Mouse (Mus musculus) CH12.LX (cell line): ENCODE measurements at regions not wholly inside any gene's neighbourhood (a gene's known extent, or its start where the extent isn't known, plus 50 kb on each side); places are given as distances from the start of the nearest gene placed in this dataset.

Source experiments
- DNase-seq: peaks from one replicate; pipeline ENCODE4 v3.0.0-alpha.2; 2013; ENCODE audit errors: extremely low read depth
- H3K27ac ChIP-seq: 2 replicates; pipeline ENCODE4 v1.5.1; 2012; ENCODE audit warnings: low read depth, mild to moderate bottlenecking, control low read depth, moderate library complexity; ENCODE audit not compliant: insufficient read depth
- H3K27me3 ChIP-seq: replicated peaks from 2 replicates; pipeline ENCODE3; 2012; ENCODE audit warnings: inconsistent platforms
- H3K36me3 ChIP-seq, 2 experiments: replicated peaks in 1 of 2; 2 replicates each; pipeline versions ENCODE3 to v1.6.1; 2012; ENCODE audit warnings: inconsistent platforms in 1 of 2, low read length in 1 of 2, mild to moderate bottlenecking in 1 of 2, mixed read lengths in 1 of 2, moderate library complexity in 1 of 2; ENCODE audit not compliant: control insufficient read depth in 1 of 2, insufficient read depth in 1 of 2
- H3K4me1 ChIP-seq, 2 experiments: 2 replicates each; pipeline ENCODE4 v1.6.1; 2012; ENCODE audit warnings: inconsistent platforms in 1 of 2, moderate library complexity in 1 of 2; ENCODE audit not compliant: insufficient read depth in 2 of 2, control insufficient read depth in 1 of 2
- H3K4me2 ChIP-seq: 2 replicates; pipeline ENCODE4 v1.6.1; 2012; ENCODE audit warnings: low read depth, mild to moderate bottlenecking, control low read depth; ENCODE audit not compliant: poor library complexity, insufficient read depth, severe bottlenecking
- H3K4me3 ChIP-seq, 3 experiments: fragments of 150-350 bp in 1 of 3; sonication (generic) in 1 of 3; replicated peaks in 1 of 3; 2 replicates each; pipeline versions ENCODE3 to v1.5.1; 2011 to 2012; ENCODE audit warnings: low read depth in 2 of 3, low read length in 2 of 3, mild to moderate bottlenecking in 2 of 3, moderate library complexity in 2 of 3, control low read depth in 1 of 3, improper control_type of control experiment in 1 of 3, inconsistent platforms in 1 of 3, mixed read lengths in 1 of 3; ENCODE audit not compliant: poor library complexity in 1 of 3
- H3K79me2 ChIP-seq: replicated peaks from 2 replicates; pipeline ENCODE4 v1.6.1; 2012; ENCODE audit warnings: mild to moderate bottlenecking, moderate library complexity; ENCODE audit not compliant: control insufficient read depth, poor library complexity, insufficient read depth, severe bottlenecking; ENCODE audit errors: extremely low read depth
- H3K9ac ChIP-seq: 2 replicates; pipeline ENCODE4 v1.6.1; 2012; ENCODE audit warnings: low read depth, mild to moderate bottlenecking, control low read depth, moderate library complexity; ENCODE audit not compliant: insufficient read depth
- H3K9me3 ChIP-seq: replicated peaks from 2 replicates; pipeline ENCODE3; 2012; ENCODE audit warnings: low read length, inconsistent platforms, mixed read lengths
- CHD2 ChIP-seq: IDR thresholded peaks from 2 replicates; pipeline ENCODE4 v1.6.1; 2011; ENCODE audit warnings: low read length, improper control_type of control experiment
- E2F4 ChIP-seq: IDR thresholded peaks from 2 replicates; pipeline ENCODE4 v1.6.1; 2011; ENCODE audit warnings: low read depth, low read length, improper control_type of control experiment; ENCODE audit not compliant: insufficient replicate concordance
- EP300 ChIP-seq: IDR thresholded peaks from 2 replicates; pipeline ENCODE4 v1.6.1; 2011; ENCODE audit warnings: low read length, improper control_type of control experiment
- HCFC1 ChIP-seq: IDR thresholded peaks from 2 replicates; pipeline ENCODE4 v1.6.1; 2012; ENCODE audit warnings: low read depth, mild to moderate bottlenecking, inconsistent platforms, low read length, improper control_type of control experiment
- MEF2A ChIP-seq: IDR thresholded peaks from 2 replicates; pipeline ENCODE4 v1.6.1; 2014; ENCODE audit warnings: low read depth, mild to moderate bottlenecking, inconsistent platforms, low read length, improper control_type of control experiment, borderline replicate concordance
- NRF1 ChIP-seq: IDR thresholded peaks from 2 replicates; pipeline ENCODE4 v1.6.1; 2014; ENCODE audit warnings: low read depth, mild to moderate bottlenecking, inconsistent platforms, low read length, improper control_type of control experiment, moderate library complexity
- RCOR1 ChIP-seq: conservative IDR thresholded peaks from 2 replicates; pipeline ENCODE4 v1.6.1; 2012; ENCODE audit warnings: low read depth, mild to moderate bottlenecking, inconsistent platforms, low read length, improper control_type of control experiment
- TBP ChIP-seq: conservative IDR thresholded peaks from 2 replicates; pipeline ENCODE4 v1.6.1; 2011; ENCODE audit warnings: low read depth, low read length, improper control_type of control experiment
- ZNF384 ChIP-seq: IDR thresholded peaks from 2 replicates; pipeline ENCODE4 v1.6.1; 2012; ENCODE audit warnings: low read depth, low read length, improper control_type of control experiment, inconsistent platforms
- dilution Hi-C: fragments of 300-500 bp; cut with MboI; formaldehyde crosslinking; loops from 2 replicates; pipeline ENCODE4 v1.14.3; 2020; ENCODE audit warnings: low sequenced_read_pairs; ENCODE audit not compliant: extremely low pct_unique_long_range_greater_than_20kb, extremely low pct_ligation_motif_present
- in situ Hi-C: fragments of 300-500 bp; cut with MboI; formaldehyde crosslinking; loops from 3 replicates; pipeline ENCODE4 v1.14.3; 2019; ENCODE audit warnings: low sequenced_read_pairs, low pct_ligation_motif_present, low pct_unique_long_range_greater_than_20kb, mixed read lengths

DNA sequence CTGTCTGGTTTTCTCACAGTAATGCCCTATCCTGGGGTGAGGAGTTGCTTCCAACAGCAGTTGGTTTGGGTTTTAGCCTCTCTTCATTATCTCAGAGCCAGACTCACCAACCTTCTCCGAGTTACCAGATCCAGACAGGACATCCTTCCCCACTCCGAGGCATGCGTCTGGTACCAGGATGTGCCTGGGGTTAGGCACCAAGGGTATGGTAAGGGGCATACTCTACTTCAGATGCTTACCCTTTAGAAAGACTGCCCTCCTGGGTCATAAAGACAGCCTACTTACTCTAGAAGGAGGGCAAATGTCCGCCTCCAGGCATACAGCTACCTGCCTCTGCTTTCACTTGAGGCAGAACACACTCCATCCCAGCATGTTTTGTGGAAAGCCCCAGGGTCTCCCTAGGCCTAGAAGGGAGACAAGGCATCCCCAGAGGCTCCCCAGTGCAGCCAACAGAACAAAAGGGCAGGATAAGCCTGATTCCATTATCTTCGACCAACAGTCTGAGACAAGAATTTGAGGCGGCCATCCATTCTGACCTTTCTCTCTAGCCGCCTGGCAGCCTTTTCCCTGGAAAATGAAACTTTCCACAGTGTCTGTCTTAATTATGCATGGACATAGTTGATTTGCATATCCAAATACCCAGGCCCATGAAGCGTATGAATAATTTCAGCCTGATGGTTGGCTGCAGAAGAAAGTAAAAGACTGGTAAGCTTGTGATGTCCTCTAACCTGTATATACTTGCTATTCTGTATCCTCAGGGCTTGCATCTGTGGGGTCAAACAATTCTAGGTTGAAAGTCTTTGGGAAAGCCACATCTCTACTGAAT is 132.8 kb upstream of the Dab1 start:
- H3K4me1 ChIP-seq, result no peaks in the 10 kb centered on the region
- no peaks in the 10 kb centered on the region for H3K27me3 ChIP-seq
- dilution Hi-C loops, result no loop called here
- in situ Hi-C loops, result no loop called here
- H3K9me3 ChIP-seq, result peaks cover 9% of the 10 kb centered on the region
- H3K4me2 ChIP-seq, result no peak overlapping the region
- TF ChIP-seq ZNF384 (no peak), MEF2A (no peak), NRF1 (no peak)
- H3K9ac ChIP-seq, result no peak overlapping the region
- no peaks in the 10 kb centered on the region for H3K36me3 ChIP-seq
- no peak for DNase-seq
- no peak overlapping the region for H3K27ac ChIP-seq
- no peaks in the 10 kb centered on the region for H3K79me2 ChIP-seq
- H3K4me3 ChIP-seq, result no peak overlapping the region

DNA sequence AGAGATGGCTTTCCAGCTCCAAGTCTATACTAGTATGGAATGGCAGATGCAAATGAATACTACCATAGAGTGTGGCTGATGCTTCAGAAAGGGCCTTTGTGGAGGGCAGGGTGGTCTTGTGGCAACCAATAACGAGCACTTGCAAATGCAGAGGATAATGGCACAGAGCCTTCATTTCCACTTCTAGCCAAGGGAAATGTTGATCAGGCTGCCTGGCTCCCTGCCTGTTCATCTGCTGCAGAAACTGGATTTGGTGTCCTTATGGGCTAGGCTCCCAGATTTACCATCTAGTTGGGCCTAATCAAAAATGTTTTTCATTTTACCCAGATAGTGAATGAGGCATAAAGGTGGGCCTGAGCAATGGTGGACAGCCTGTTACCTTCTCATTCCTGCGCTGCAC is 110.7 kb upstream of the Dab1 start:
- no peak for TF ChIP-seq EP300
- TF ChIP-seq RCOR1, result no peak
- no peak for TF ChIP-seq E2F4
- TF ChIP-seq CHD2, result no peak
- dilution Hi-C loops, result no loop called here
- no peak for DNase-seq
- H3K9ac ChIP-seq, result no peak overlapping the region
- no peak overlapping the region for H3K4me3 ChIP-seq
- H3K79me2 ChIP-seq, result no peaks in the 10 kb centered on the region
- in situ Hi-C loops, result no loop called here
- H3K27me3 ChIP-seq, result no peaks in the 10 kb centered on the region
- no peak overlapping the region for H3K4me2 ChIP-seq
- no peaks in the 10 kb centered on the region for H3K36me3 ChIP-seq
- H3K4me1 ChIP-seq, result no peaks in the 10 kb centered on the region
- H3K9me3 ChIP-seq, result peaks cover 14% of the 10 kb centered on the region
- H3K27ac ChIP-seq, result no peak overlapping the region

DNA sequence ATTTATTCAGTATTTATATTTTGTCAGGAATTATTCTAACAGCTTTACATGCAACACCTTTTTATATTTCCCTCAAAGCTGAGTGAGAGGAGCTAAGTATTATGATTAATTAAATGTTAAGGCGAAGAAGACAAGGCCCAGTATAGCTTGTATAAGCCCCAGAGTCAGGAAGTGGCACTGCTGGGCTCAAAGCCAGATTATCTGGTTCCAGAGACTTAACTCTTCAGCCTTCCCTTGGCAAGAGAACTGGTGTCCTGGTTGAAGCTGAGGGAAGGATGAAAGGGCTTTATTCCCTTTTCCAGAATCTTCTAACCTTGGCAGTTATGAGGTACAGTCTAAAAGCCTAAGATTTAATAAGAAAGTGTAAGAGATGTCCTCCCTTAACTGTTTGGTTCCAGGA is 106.3 kb upstream of the Dab1 start:
- H3K36me3 ChIP-seq, result no peaks in the 10 kb centered on the region
- TF ChIP-seq TBP (no peak), CHD2 (no peak), HCFC1 (no peak)
- DNase-seq, result no peak
- no peaks in the 10 kb centered on the region for H3K27me3 ChIP-seq
- no peak overlapping the region for H3K4me3 ChIP-seq
- H3K9me3 ChIP-seq, result peaks cover 15% of the 10 kb centered on the region
- no peak overlapping the region for H3K27ac ChIP-seq
- H3K9ac ChIP-seq, result no peak overlapping the region
- no peaks in the 10 kb centered on the region for H3K4me1 ChIP-seq
- dilution Hi-C loops, result no loop called here
- H3K4me2 ChIP-seq, result no peak overlapping the region
- in situ Hi-C loops, result no loop called here
- H3K79me2 ChIP-seq, result no peaks in the 10 kb centered on the region
